Mouse (Mus musculus) left cerebral cortex, postnatal 4 days (tissue): Measurements from ENCODE around the gene Stac. TPM values are rescaled to one million over a fixed set of nuclear protein-coding genes. Genes with fewer than 3 reads are reported as not detected.

Experiments
- DNase-seq: peaks from one replicate; pipeline ENCODE4 v3.0.0-alpha.2; 2022
- intact Hi-C: fragments of 180-260 bp; cut with DNase I; formaldehyde crosslinking; loops from one replicate; pipeline ENCODE4 v1.15.1; 2025
- total RNA-seq, 2 experiments: library from RNA; stranded (reverse); gene quantifications; 2 replicates each; pipeline ENCODE4 v1.2.3; 2021

Gene Stac
- total RNA-seq, 2 experiments from 2014 or later: 9.3 to 10.3 TPM

DNA sequence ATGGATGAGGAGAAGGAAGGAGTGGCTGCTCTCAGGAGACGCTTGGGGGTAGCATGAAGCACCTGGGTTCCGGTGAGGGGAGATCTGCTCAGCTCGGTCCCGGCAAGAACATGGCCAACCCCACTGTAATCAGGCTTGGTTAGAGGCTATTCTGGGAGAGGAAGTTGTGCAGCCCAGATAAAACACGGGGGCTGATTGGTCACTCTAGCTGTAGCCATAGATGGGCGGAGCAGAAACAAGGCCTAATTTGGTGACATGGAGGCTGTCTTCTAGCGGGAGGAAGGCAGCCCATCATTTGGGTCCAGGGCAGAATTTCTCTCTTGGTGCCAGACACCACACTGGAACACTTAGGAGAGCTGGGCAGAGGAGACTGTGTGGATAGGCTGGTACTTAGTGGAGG is 167.9 kb downstream of the Stac start:
- no peak for DNase-seq
- intact Hi-C loops: no loop called here

DNA sequence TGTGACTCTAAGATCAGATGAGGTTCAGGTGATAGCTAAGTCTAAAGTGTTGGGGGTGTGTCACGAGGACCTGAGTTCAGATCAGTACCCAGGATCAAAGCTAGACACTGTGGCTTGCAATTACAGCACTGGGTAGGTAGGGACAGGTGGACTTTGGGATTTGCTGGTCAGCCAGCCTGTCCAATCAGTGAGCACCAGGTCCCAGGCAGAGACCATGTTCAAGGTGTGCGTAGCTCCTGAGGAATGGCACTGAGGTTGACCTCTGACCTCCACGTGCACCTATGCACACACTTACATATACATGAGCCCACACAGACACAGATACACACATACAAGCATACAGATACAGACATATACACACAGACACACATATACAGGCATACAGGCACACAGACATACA is 174.6 kb downstream of the Stac start:
- intact Hi-C loops: no loop called here
- DNase-seq: no peak

- DNase-seq: peak; percentile 61
- intact Hi-C loops: no loop called here
These were observed 175.3 kb downstream of the Stac start for GRCm38 (mm10) chr9:111514586-111515473.
